Mouse (Mus musculus): ENCODE measurements around the gene 4930579F01Rik. TPM values are rescaled to one million over a fixed set of nuclear protein-coding genes. Genes with fewer than 3 reads are reported as not detected.

4930579F01Rik gene
- not detected in 2 replicates for polyA plus RNA-seq (2012; rRNA removed)

DNA sequence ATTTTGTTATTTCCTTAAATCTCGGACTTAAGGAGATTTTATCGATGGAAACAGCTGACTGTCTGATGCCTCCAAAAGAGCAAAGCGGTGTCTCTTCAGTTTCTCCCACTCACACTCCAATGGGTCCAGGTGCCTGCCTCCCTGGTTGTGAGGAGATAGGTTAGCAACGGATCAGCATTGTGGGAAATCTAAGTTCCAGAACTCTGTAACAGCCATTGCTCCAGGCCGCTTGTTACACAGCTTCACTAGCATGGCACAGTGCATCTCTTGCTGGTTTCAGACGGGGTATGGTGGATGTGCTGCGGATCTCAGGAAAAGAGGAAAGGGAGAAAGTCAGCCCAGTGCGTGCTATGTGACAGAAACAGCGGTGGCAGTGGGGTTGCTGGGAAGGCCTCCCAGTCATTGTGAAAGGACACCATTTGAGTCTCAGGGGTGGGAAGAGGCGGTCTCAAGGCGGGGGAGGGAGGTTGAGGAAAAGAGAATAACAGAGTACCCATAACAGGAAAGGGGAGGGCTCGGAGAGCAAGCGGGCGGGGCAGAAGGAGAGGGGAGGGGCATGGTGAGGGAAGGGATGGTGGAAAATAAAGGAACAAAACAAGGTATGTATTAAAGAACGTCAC is at the start of gene 4930579F01Rik:
Gene 4930579F01Rik, minus strand, starts transcription at position 143 of the 620 bp plus-strand sequence.
- 89% methylated on average over 15 of the region's 15 CpGs for WGBS
- no peak for DNase-seq (ENCODE audit: low read depth, low spot score)

- DNase-seq (ENCODE audit: low read depth, low spot score), result no peak
- WGBS, result 50% methylated on average over 6 of the region's 6 CpGs
Measured at GRCm38 (mm10) chr3:138242933-138243332, 49.3 kb upstream of the 4930579F01Rik start.

GRCm38 (mm10) chr3:138242021-138242726 is 48.5 kb upstream of the 4930579F01Rik start:
- DNase-seq (ENCODE audit: low read depth, low spot score), result no peak
- 38% methylated on average over 14 of the region's 14 CpGs for WGBS

DNA sequence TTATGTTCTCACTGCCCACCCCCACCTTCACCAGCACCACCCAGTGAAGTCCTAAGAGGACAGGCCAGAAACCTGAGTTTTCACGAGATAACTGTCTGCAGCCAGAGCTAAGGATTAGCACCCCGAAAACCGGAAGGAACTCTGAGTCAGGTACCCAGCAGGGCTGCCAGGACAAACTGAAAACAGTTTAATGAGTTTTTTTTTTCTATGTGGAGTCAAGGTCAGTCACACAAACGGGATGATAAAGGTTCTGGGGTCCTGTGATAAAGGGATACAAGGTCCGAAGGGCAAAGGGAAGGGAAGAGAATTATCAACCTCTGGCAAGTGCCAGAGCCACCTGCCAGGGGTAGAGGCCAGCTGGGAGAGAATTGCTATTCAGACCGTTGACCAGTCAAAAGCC is 47.7 kb upstream of the 4930579F01Rik start:
- peak; percentile 76 for DNase-seq (ENCODE audit: low read depth, low spot score)
- WGBS, result 19% methylated on average over 6 of the region's 6 CpGs

DNA sequence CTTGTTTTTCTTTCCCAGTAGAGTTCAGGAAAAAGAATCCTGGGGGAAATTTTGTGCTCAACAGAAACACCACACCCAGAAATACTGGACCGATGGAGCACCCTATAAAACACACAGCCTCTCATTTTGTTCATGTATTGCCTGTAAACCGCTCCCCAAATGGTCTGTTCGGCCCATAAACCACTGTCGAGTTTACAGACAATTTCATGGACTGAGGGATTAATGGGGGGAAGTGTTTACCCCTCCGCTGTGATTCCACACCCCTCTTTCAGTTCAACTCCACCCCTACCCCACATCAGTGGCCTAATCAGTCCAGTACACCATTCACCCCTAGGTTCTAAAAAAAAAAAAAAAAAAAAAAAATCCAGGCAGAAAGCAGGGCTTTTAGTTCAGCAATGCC is 47.3 kb upstream of the 4930579F01Rik start:
- no peak for DNase-seq (ENCODE audit: low read depth, low spot score)
- 18% methylated on average over 5 of the region's 5 CpGs for WGBS

GRCm38 (mm10) chr3:138240411-138240810 is 46.8 kb upstream of the 4930579F01Rik start:
- WGBS, result 46% methylated on average over 3 of the region's 3 CpGs

GRCm38 (mm10) chr3:138239461-138239860 is 45.8 kb upstream of the 4930579F01Rik start:
- WGBS, result 89% methylated on average over 6 of the region's 6 CpGs
- DNase-seq (ENCODE audit: low read depth, low spot score), result no peak

More at GRCm38 (mm10) chr3:138240411-138240810, 46.8 kb upstream of the 4930579F01Rik start:
- DNase-seq (ENCODE audit: low read depth, low spot score), result no peak

GRCm38 (mm10) chr3:138238046-138238445 is 44.4 kb upstream of the 4930579F01Rik start:
- no peak for DNase-seq (ENCODE audit: low read depth, low spot score)
- WGBS, result 55% methylated on average over 10 of the region's 10 CpGs

GRCm38 (mm10) chr3:138236546-138237163 is 43.0 kb upstream of the 4930579F01Rik start:
- no peak for DNase-seq (ENCODE audit: low read depth, low spot score)
- WGBS, result 34% methylated on average over 11 of the region's 11 CpGs

DNA sequence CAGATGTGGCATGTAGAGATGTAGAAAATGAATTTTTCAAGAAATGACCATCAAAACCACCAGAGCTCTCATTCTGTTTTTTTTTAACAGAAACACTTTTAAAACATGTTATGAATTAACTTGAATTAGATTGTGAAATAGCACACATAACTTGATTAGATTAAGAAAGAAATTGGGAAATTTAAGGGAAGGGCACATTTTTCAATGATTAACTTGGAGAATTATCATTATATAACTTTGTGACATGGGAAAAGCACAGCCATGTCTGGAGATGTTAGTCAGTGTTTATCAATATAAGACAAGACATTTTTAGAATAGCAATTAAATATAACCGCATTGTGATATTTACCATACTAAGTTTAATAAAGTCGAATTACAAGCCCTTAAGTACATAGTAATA is 37.9 kb upstream of the 4930579F01Rik start:
- 36% methylated on average over 2 of the region's 2 CpGs for WGBS
- no peak for DNase-seq (ENCODE audit: low read depth, low spot score)

GRCm38 (mm10) chr3:138230266-138230665 is 36.6 kb upstream of the 4930579F01Rik start:
- WGBS, result 90% methylated on average over 3 of the region's 3 CpGs
- DNase-seq (ENCODE audit: low read depth, low spot score), result no peak

DNA sequence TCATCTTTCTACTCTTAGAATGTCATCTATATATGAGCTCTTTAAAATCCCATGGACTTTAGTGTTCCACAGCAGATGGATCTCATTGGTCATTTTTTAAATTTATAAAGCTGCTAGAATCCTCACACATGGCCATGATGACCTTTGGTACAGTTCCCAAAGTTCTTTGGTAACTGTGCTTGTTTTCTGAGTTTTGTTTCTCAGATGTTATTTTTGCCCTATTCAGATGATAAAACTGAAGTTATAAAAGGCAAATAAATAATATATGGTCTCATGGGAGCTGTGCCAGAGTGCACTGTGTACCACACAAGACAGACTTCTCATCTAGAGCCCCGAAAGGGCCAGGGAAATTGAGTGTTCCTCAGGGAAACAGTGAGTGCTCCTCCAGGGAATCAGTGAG is 35.8 kb upstream of the 4930579F01Rik start:
- 82% methylated on average over 1 of the region's 1 CpGs for WGBS
- no peak for DNase-seq (ENCODE audit: low read depth, low spot score)

DNA sequence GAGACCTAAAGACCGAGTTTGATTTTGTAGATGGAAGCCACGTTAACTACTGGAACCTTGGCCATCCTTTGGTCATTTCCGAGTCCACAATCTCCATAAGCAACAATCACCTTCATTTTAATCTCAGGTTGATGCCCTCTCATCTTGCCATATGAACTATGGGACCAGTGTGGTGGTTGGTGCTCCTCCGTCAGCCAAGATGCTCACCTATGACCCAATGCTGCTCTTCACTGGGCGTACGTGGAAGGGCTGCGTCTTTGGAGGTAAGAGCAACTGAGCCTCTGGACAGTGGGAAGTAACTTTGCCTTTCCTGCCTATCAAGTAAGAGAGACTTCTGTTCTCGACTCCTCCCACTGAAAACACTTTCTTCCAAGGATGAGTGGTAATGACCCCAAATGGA is 34.2 kb upstream of the 4930579F01Rik start:
- no peak for DNase-seq (ENCODE audit: low read depth, low spot score)
- WGBS, result 94% methylated on average over 8 of the region's 8 CpGs

- 90% methylated on average over 2 of the region's 2 CpGs for WGBS
- no peak for DNase-seq (ENCODE audit: low read depth, low spot score)
Measured at GRCm38 (mm10) chr3:138227082-138227481, 33.5 kb upstream of the 4930579F01Rik start.

DNA sequence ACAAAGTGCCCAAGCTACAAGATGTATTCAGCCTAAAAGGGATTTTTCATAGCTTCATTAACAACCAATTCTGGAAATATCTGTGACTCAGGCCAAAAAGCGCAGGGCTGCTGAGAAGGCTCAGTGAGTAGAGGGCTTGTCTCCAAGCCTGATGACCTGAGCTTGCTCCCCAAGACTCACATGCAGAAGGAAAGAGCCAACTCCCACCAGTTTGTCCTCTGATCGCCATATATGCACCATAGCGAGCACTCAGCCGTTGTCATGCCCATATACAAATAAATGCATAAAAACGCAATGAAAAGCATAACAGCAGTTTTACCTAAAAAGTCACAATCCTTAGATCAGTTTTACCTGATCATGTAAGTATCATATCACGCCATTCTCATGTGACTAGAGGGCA is 32.9 kb upstream of the 4930579F01Rik start:
- no peak for DNase-seq (ENCODE audit: low read depth, low spot score)
- 94% methylated on average over 6 of the region's 6 CpGs for WGBS

DNA sequence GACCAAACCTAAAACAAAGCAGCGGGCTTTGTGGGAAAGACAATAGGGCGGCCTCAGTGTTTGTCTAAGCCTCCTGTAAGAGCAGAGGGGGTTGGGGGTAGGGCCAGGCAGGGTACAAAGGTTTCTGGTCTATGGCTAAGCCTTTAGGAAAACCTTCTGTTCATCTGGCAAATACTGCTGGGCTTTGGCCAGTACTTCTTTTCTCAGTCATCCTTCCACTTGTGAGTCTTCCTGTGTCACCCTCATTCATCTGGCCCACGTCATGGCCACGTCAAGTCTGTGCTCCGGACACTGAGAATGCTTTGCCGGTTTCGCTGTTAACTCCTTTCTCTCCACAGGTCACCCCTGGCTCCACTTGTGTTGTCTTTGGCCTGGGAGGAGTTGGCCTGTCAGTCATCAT is 32.2 kb upstream of the 4930579F01Rik start:
- WGBS, result 34% methylated on average over 7 of the region's 7 CpGs
- no peak for DNase-seq (ENCODE audit: low read depth, low spot score)

DNA sequence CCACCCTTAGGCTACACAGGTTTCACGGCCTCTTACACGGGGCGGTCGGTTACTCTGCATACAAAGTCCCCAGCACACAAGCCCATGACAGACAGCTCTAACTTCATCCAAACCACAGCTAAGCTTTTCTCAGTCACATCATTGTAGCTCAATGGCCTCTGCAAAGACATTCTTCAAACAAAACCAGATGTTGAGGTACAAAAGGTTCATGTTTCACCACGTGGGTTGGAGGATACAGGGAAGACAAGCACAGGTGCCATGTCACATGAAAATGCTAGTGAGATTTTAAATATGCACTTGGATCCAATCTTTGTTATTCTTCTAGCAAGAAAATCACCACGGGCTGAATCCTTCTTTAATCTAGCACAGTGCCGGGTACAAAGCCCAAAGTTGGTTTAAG is 31.7 kb upstream of the 4930579F01Rik start:
- 64% methylated on average over 7 of the region's 7 CpGs for WGBS
- DNase-seq (ENCODE audit: low read depth, low spot score), result no peak

DNA sequence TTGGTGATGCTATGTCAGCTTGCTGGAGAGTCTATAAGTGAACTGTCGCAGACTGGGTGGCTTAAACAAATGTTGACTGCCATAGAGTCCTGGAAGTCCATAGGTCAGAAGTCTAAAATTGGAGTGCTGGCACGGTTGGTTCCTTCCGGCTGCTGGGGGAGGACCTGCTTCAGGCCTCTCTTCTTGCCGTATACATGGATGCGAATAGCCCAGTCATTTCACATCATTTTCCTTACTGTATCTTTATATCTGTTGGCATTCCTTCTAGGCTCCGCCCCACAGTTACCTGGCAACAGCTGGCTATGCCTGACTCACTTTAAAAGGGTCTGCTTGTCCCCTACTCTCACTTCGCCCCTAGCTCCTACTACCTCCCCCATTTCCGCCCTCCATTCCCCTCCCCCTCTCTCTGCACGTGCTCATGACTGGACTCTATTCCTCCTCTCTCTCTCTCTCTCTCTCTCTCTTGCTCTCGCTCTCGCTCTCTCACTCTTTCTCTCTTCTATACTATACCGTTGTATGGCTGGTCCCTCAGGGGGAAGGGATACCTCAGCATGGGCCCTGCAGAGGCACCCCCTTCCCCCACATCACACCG is 30.8 kb upstream of the 4930579F01Rik start:
- no peak for DNase-seq (ENCODE audit: low read depth, low spot score)
- WGBS, result 73% methylated on average over 13 of the region's 13 CpGs

GRCm38 (mm10) chr3:138222952-138223351 is 29.3 kb upstream of the 4930579F01Rik start:
- DNase-seq (ENCODE audit: low read depth, low spot score), result peak; percentile 83
- 42% methylated on average over 5 of the region's 5 CpGs for WGBS

DNA sequence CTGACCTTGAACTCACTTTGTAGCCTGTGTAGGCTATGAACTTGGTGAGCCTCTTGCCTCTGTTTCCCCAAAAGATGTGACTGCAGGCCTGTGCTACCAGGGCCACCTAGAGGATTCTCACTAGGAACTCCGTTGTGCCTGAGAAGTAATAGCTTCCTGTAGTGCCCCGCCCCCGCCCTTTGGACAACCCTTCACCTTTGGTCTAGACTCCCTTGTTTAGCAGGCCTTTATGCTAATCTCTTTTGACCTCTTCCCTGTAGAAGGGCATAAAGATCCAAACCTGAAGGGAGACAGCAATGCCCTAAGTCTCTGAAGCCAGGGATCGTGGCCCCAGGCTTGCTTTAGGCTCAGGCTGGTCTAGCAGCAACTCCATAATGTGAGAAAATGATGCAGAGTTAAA is 28.9 kb upstream of the 4930579F01Rik start:
- no peak for DNase-seq (ENCODE audit: low read depth, low spot score)

More for the DNA sequence above, 28.9 kb upstream of the 4930579F01Rik start:
- WGBS, result 35% methylated on average over 4 of the region's 4 CpGs

Measured in large intestine, adult 2 months (tissue).